Mouse (Mus musculus) hindbrain, embryonic 10.5 days (tissue): ENCODE results near the gene Rnf216. TPM values are rescaled to one million over a fixed set of nuclear protein-coding genes. Genes with fewer than 3 reads are reported as not detected.

Experiments used
- polyA plus RNA-seq: library from polyadenylated mRNA; unstranded; fragments of >200 nt; fragmentation: Nextera tagmentation; extraction: Ambion mirVana; gene quantifications from 2 replicates; pipeline ENCODE4 v1.2.1, GENCODE M21; 2016

The Rnf216 gene
- polyA plus RNA-seq, 1 experiment from 2014 or later, result 44.3 TPM

Other genes with a start within 250 kb of the Rnf216 start
- gene Fbxl18, start 217.6 kb downstream of the Rnf216 start, polyA plus RNA-seq, result 23.8 and 24.2 TPM in 2 replicates
- gene Actb, start 206.2 kb downstream of the Rnf216 start, polyA plus RNA-seq, result 14,349 and 15,462 TPM in 2 replicates
- 757 and 846 TPM in 2 replicates for gene Fscn1, start 152.7 kb downstream of the Rnf216 start, polyA plus RNA-seq
- gene Olfr718-ps1, start 34.6 kb upstream of the Rnf216 start, polyA plus RNA-seq, result 0.04 and 0.08 TPM in 2 replicates
- gene Rbak, start 67.8 kb upstream of the Rnf216 start, polyA plus RNA-seq, result 13.3 and 13.7 TPM in 2 replicates
- 0.07 TPM in 1 of 2 replicates, not detected in the other for gene Spdye4b, start 68.0 kb upstream of the Rnf216 start, polyA plus RNA-seq
- not detected in 2 replicates for gene Spdye4a, start 113.9 kb upstream of the Rnf216 start, polyA plus RNA-seq
- 19.9 and 22.0 TPM in 2 replicates for gene Zfp12, start 122.2 kb upstream of the Rnf216 start, polyA plus RNA-seq
- 3.9 and 6.6 TPM in 2 replicates for gene Zfp316, start 157.0 kb upstream of the Rnf216 start, polyA plus RNA-seq
- gene Zfp853, start 180.6 kb upstream of the Rnf216 start, polyA plus RNA-seq, result not detected in 2 replicates
- gene E130309D02Rik, start 202.4 kb upstream of the Rnf216 start, polyA plus RNA-seq, result 64.3 and 65.3 TPM in 2 replicates
- 75.7 and 85.7 TPM in 2 replicates for gene Zdhhc4, start 216.3 kb upstream of the Rnf216 start, polyA plus RNA-seq
- 0.07 and 0.18 TPM in 2 replicates for gene Grid2ip, start 244.3 kb upstream of the Rnf216 start, polyA plus RNA-seq